Mouse (Mus musculus) bone marrow, adult 2 months (tissue): ENCODE data around the gene Tvp23b.

Experiments
- CTCF ChIP-seq: fragments of 200-500 bp; IDR thresholded peaks from 2 replicates; pipeline ENCODE4 v1.5.1; 2011; ENCODE audit warnings: low read length, control low read depth; ENCODE audit not compliant: control insufficient read depth, insufficient read depth
- POLR2A ChIP-seq: fragments of 200-500 bp; IDR thresholded peaks from 2 replicates; pipeline ENCODE4 v1.6.1; 2011; ENCODE audit warnings: low read depth, mild to moderate bottlenecking, control low read depth, low read length, borderline replicate concordance; ENCODE audit not compliant: control insufficient read depth

DNA sequence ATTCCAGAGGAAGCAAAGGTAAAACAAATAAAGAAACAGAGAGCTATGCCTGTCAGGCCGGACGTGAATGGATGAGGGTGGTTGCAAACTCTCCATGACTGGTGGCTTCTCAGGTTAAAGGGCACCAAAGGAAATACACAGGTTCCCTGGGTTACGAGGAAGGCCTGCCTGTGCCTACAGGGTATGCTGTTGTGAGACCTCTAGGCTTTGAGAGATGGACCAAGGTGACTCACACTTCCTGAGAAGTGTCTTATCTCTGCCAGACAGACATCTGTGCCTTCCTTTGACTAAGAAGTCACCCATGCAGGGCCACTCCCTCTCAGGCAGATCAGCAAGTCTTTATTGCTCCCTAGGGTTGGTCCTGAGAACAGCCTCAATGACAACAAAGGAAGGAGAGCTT lies 50.5 kb downstream of the Tvp23b start:
- TF ChIP-seq CTCF (no peak), POLR2A (no peak)
